Mouse (Mus musculus) lung, adult 2 months (tissue): ENCODE data around the gene Bmp7.

ENCODE experiments used
- CTCF ChIP-seq: fragments of 200-500 bp; IDR thresholded peaks from 2 replicates; pipeline ENCODE4 v1.5.1; 2011; ENCODE audit warnings: mild to moderate bottlenecking, low read length, control low read depth; ENCODE audit not compliant: insufficient read depth
- POLR2A ChIP-seq: fragments of 200-500 bp; IDR thresholded peaks from 2 replicates; pipeline ENCODE4 v1.6.1; 2011; ENCODE audit warnings: low read depth, mild to moderate bottlenecking, control low read depth, low read length, borderline replicate concordance; ENCODE audit errors: extremely low read depth

DNA sequence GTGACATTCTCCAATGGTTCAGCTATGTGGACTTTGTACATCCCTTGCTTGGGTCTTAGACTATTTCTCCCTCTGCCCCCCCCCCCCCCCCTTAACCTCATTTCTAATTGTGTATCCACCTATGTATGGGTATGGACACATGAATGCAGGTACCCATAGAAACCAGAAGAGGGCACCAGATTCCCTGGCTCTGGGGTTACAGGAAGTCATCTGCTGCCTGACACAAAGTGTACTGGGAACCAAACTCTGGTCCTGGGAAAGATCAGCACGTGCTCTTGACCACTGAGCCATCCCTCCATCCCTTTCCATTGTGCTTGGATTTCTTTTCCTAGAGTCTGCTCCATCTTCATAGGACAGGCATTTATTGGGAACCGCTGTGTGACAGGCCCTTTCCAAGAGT, 11.9 kb upstream of the Bmp7 start:
- TF ChIP-seq CTCF = no peak
- no peak for TF ChIP-seq POLR2A
